Mouse (Mus musculus) C3H10T1/2 (cell line): ENCODE measurements around the gene Shox2. TPM values are rescaled to one million over a fixed set of nuclear protein-coding genes. Genes with fewer than 3 reads are reported as not detected.

Experiments used
- polyA plus RNA-seq, 2 experiments: library from polyadenylated mRNA; unstranded; fragments of >200 nt; fragmentation: generic; extraction: Trizol; gene quantifications; one replicate each; pipeline ENCODE4 v1.2.1; 2012; ENCODE audit warnings: missing spikeins in 2 of 2

Shox2 gene
- polyA plus RNA-seq = 1 to 10 TPM in 1 of 2 experiments, under 1 TPM in 1; 0.51 to 6.0 TPM

GRCm38 (mm10) chr3:66981706-66982105, at the start of gene Shox2:
Gene Shox2, minus strand, starts transcription at chr3:66981771.

GRCm38 (mm10) chr3:66981101-66981661, 390 bp downstream of the Shox2 start, which contains the start of gene Rsrc1:
Gene Rsrc1, plus strand, starts transcription at chr3:66981390.

Other genes with a start within 250 kb of the Shox2 start
- gene Rsrc1, start 381 bp downstream of the Shox2 start, polyA plus RNA-seq = 10 to 100 TPM in 1 of 2 experiments, 1 to 10 TPM in 1; 3.9 to 16.9 TPM